Mouse (Mus musculus) forebrain, embryonic 16.5 days (tissue): ENCODE results near the gene Zswim8. TPM values are rescaled to one million over a fixed set of nuclear protein-coding genes. Genes with fewer than 3 reads are reported as not detected.
A peak's percentile ranks its signal among the peaks of the same experiment; 100 is the strongest.

Source experiments
- ATAC-seq: fragments of 200-750 bp; cut with Nextera tagmentation; 2 replicates; pipeline ENCODE4 v1.8.0; 2017; ENCODE audit warnings: mild to moderate bottlenecking, moderate library complexity
- H3K27ac ChIP-seq: fragments of 300-500 bp; sonication (generic); 2 replicates; pipeline ENCODE4 v1.5.1; 2014; ENCODE audit warnings: low read length, control low read depth
- H3K27me3 ChIP-seq: fragments of 300-500 bp; sonication (generic); replicated peaks from 2 replicates; pipeline ENCODE4 v1.6.1; 2014; ENCODE audit warnings: low read length; ENCODE audit not compliant: control insufficient read depth, insufficient read depth
- H3K36me3 ChIP-seq: fragments of 300-500 bp; sonication (generic); 2 replicates; pipeline ENCODE4 v1.6.1; 2014; ENCODE audit not compliant: control insufficient read depth, insufficient read depth
- H3K4me1 ChIP-seq: fragments of 300-500 bp; sonication (generic); replicated peaks from 2 replicates; pipeline ENCODE4 v1.6.1; 2014; ENCODE audit warnings: low read length; ENCODE audit not compliant: control insufficient read depth, insufficient read depth
- H3K4me2 ChIP-seq: fragments of 300-500 bp; sonication (generic); 2 replicates; pipeline ENCODE4 v1.6.1; 2014; ENCODE audit warnings: mild to moderate bottlenecking, low read length, control low read depth
- H3K4me3 ChIP-seq: fragments of 300-500 bp; sonication (generic); replicated peaks from 2 replicates; pipeline ENCODE4 v1.5.1; 2014; ENCODE audit warnings: mild to moderate bottlenecking, low read length, control low read depth
- H3K9ac ChIP-seq: fragments of 300-500 bp; sonication (generic); replicated peaks from 2 replicates; pipeline ENCODE4 v1.6.1; 2014; ENCODE audit warnings: low read depth, low read length, control low read depth
- H3K9me3 ChIP-seq: fragments of 300-500 bp; sonication (generic); 2 replicates; pipeline ENCODE4 v1.6.1; 2016; ENCODE audit warnings: low read length; ENCODE audit not compliant: control insufficient read depth
- WGBS: fragments of 180-500 bp; shearing (Covaris S2); extraction: QIAGEN DNeasy Blood & Tissue Kit; methylation state at CpG from one replicate; pipeline ENCODE4 v1.1.7; 2014; 5-methylcytosine and 5-hydroxymethylcytosine counted together
- polyA plus RNA-seq: library from polyadenylated mRNA; unstranded; fragments of >200 nt; fragmentation: Nextera tagmentation; extraction: Ambion mirVana; gene quantifications from 2 replicates; pipeline ENCODE4 v1.2.1, GENCODE M21; 2015

The Zswim8 gene
- polyA plus RNA-seq, 1 experiment from 2014 or later: 55.9 TPM

DNA sequence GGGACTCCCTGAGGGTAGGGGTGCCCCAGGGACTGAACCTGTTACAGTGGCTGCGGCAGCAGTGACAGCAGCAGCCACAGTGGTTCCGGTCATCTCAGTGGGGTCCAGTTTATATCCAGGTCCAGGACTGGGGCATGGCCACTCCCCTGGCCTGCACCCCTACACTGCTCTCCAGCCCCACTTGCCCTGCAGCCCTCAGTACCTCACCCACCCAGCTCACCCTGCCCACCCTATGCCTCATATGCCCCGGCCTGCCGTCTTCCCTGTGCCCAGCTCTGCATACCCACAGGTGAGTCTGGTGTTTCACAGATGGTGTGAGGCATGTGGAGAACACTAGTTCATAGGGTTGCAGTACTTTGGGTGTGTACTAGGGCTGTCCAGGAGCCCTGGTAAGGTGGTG is 14.0 kb downstream of the Zswim8 start:
- ATAC-seq: 0 out of 2 replicates have a peak, but pooled peaks have one; percentile 3
- Histone ChIP-seq H3K4me2 (no peak overlapping the region), H3K27ac (no peak overlapping the region), H3K4me1 (no peaks in the 10 kb centered on the region), H3K36me3 (peaks cover 47% of the 10 kb centered on the region), H3K4me3 (no peak overlapping the region), H3K27me3 (no peaks in the 10 kb centered on the region), H3K9me3 (no peaks in the 10 kb centered on the region), H3K9ac (no peak overlapping the region)
- 91% methylated on average over 4 of the region's 4 CpGs for WGBS

DNA sequence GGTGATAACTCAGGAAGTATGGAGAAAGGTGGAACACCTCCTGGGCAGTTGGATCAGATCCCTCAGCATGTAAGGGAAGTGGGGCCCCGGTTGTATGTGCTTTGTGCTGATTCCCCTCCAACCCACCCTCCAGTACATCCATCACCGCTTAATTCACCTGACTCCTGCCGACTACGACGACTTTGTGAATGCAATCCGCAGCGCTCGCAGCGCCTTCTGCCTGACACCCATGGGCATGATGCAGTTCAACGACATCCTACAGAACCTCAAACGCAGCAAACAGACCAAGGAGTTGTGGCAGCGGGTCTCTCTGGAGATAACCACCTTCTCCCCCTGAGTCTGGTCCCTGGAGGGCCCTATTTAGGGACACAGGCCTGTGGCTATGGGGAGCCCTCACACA is 15.7 kb downstream of the Zswim8 start:
- no peaks in the 10 kb centered on the region for H3K4me1 ChIP-seq
- 94% methylated on average over 12 of the region's 12 CpGs for WGBS
- no peak for ATAC-seq

DNA sequence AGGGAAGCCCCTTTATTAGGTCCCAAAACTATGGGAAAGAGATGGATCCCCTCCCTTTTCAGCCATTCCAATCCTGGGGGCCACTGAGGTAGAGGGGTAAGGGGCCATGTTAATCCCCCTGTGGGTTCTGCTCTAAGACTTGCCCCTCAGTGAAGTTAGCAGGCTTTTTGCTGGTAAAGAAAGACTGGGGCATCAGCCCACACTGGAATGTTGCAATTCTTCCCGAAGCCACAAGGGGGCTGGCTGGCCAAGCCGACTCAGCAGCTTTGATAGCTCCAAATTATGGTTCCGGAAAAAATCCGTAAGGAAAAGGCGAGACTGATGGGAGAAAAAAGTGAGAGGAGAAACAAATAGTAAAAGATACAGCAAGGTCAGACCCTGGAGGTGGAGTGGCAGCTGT is 16.7 kb downstream of the Zswim8 start:
- H3K27ac ChIP-seq: no peak overlapping the region
- no peaks in the 10 kb centered on the region for H3K4me1 ChIP-seq
- H3K4me3 ChIP-seq: no peak overlapping the region
- peak; percentile 42 for ATAC-seq
- no peaks in the 10 kb centered on the region for H3K27me3 ChIP-seq
- no peak overlapping the region for H3K4me2 ChIP-seq
- H3K9ac ChIP-seq: no peak overlapping the region
- WGBS: 24% methylated on average over 5 of the region's 5 CpGs
- H3K36me3 ChIP-seq: peaks cover 37% of the 10 kb centered on the region
- no peaks in the 10 kb centered on the region for H3K9me3 ChIP-seq

More for the DNA sequence above, 15.7 kb downstream of the Zswim8 start:
- H3K4me3 ChIP-seq: no peak overlapping the region
- H3K36me3 ChIP-seq: peaks cover 39% of the 10 kb centered on the region
- H3K4me2 ChIP-seq: no peak overlapping the region
- no peaks in the 10 kb centered on the region for H3K27me3 ChIP-seq
- no peak overlapping the region for H3K9ac ChIP-seq
- no peaks in the 10 kb centered on the region for H3K9me3 ChIP-seq
- no peak overlapping the region for H3K27ac ChIP-seq

DNA sequence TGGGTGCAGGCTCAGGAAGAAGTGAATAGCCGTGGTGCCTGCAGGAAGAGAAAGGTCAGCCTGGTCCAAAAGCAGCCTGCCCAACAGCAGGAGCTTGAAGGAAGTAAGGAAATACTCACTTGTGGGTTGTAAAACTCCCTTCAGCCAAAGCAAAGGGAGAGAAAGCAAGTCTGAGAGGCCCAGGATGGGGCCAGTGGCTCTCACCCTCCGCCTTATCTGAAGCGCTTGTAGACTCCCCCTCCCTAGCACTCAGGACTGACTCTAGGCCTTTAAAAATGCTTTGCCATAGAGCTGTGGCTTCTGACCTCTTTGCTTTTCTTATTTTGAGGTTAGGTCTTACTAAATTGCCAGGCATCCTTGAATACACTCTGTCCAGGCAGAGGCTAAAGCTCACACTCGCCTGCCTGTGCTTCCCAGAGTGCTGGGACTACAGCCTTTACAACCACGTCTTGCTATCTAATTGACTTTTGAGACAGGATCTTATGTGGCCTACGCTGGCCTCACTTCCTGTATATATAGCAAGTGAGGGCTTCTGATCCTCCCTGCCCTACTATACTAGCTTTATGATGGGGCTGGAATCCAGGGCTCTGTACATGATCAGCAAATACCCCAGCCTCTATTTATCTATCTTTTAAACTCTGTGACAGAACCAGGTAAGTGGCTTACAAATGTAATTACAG is 18.4 kb downstream of the Zswim8 start:
- H3K27me3 ChIP-seq: no peaks in the 10 kb centered on the region
- no peak overlapping the region for H3K27ac ChIP-seq
- H3K36me3 ChIP-seq: peaks cover 36% of the 10 kb centered on the region
- no peak for ATAC-seq
- no peak overlapping the region for H3K9ac ChIP-seq
- H3K9me3 ChIP-seq: no peaks in the 10 kb centered on the region
- no peak overlapping the region for H3K4me2 ChIP-seq
- WGBS: 84% methylated on average over 6 of the region's 6 CpGs
- H3K4me3 ChIP-seq: no peak overlapping the region
- no peaks in the 10 kb centered on the region for H3K4me1 ChIP-seq

DNA sequence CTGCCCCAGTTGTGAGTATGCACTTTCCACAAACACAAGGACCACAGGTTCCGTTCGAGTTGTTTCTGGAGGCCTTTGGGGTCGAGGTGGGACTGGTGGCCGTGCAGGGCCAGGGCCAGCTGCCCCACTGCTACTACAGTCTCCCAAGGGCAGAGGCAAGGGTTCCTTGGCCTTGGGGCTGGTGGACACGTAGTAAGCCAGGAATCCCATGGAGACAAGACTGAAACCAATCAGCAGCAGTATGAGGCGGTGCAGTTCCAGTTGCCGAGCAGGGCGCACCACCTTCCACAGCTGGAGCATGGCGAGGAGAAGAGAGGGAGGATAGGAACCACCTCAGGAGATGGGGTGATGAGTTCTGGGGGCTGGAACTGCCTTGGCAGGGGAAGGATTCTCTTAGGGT is 22.5 kb downstream of the Zswim8 start:
- Histone ChIP-seq H3K36me3 (peaks cover 21% of the 10 kb centered on the region), H3K4me1 (peaks cover 9% of the 10 kb centered on the region), H3K4me3 (no peak overlapping the region), H3K9me3 (no peaks in the 10 kb centered on the region), H3K4me2 (no peak overlapping the region), H3K9ac (no peak overlapping the region), H3K27ac (no peak overlapping the region), H3K27me3 (no peaks in the 10 kb centered on the region)
- ATAC-seq: no peak
- 94% methylated on average over 9 of the region's 9 CpGs for WGBS

DNA sequence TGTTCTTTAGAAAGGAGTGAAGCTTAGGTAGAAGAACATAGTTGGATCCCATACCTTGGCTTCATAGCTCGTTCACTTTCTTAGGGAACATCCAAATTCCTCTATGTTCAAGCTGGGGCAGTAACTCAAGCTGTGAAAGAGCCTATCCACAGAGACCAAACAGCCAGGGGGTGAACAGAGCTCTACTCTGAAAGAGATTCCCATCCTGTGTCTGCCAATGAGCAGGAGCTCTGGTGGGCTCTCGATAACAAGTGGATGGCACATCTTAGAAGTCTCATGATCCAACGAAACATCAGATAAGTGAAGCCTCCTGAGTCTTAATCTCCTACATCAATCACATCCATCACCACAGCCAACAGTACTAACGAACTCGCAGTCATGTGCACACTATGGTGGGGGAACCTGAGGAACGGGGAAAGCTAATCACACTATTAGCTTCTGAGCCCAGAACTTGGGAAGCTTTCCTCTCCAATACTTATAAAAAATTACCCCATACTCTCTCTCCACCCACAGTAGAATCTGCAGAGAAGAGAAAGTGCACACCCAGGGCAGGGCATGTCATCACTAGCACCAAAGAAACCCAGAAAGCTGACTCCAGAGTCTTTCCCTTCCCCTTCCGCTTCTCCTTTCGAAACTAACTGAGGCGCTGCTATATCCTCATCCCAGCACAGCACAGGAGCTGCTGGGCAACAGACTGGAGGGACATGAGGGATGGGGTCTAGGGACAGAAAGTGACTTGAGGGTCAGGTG is 23.7 kb downstream of the Zswim8 start:
- no peak overlapping the region for H3K4me2 ChIP-seq
- WGBS: 91% methylated on average over 9 of the region's 9 CpGs
- peaks cover 9% of the 10 kb centered on the region for H3K4me1 ChIP-seq
- H3K9me3 ChIP-seq: no peaks in the 10 kb centered on the region
- H3K36me3 ChIP-seq: peaks cover 19% of the 10 kb centered on the region
- no peak overlapping the region for H3K4me3 ChIP-seq
- H3K9ac ChIP-seq: no peak overlapping the region
- ATAC-seq: no peak
- H3K27ac ChIP-seq: no peak overlapping the region
- no peaks in the 10 kb centered on the region for H3K27me3 ChIP-seq

DNA sequence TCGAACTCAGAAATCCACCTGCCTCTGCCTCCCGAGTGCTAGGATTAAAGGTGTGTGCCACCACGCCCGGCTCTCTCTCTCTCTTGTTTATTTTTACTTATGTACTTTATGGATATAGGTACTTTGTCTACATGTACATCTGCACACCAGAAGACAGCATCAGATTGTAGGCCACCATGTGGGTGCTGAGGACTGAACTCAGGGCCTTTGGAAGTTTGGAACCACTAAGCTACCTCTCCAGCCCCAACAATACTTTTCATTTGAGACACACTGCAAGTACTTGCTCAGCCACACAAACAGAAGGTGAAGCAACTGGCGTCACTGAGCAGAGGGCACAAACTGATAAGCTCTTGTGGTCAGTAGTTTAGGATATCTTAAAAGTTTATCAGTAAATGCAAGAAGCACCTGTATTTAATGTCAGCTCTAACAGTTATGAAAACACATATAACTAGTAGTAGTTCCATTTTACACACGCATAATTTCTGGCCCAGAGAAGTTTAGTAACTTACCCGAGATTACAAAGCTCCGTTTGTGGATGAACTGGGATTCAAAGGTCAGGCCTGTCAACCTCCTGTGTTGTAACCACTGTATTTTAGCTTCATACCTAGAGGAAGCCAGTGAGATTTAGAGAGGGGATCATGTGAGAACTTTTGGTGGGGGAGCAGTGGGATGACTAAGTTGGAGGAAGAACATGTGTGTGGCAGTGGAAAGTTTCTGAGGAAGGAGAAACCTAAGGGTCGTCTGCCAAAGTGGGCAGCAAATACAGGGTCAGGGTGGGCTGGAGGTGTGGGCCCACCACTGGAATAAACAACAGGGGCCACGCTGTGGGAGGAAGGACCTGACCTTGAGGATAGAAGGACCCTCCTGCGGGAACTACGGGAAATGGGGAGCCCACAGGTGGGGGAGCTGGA is 25.9 kb downstream of the Zswim8 start:
- Histone ChIP-seq H3K4me1 (peaks cover 9% of the 10 kb centered on the region), H3K9me3 (no peaks in the 10 kb centered on the region), H3K9ac (peak overlapping the region; percentile 71), H3K4me3 (peak overlapping the region; percentile 58), H3K4me2 (peak overlapping the region; percentile 72), H3K27me3 (no peaks in the 10 kb centered on the region), H3K36me3 (peaks cover 15% of the 10 kb centered on the region), H3K27ac (no peak overlapping the region)
- ATAC-seq: no peak
- 51% methylated on average over 12 of the region's 12 CpGs for WGBS

DNA sequence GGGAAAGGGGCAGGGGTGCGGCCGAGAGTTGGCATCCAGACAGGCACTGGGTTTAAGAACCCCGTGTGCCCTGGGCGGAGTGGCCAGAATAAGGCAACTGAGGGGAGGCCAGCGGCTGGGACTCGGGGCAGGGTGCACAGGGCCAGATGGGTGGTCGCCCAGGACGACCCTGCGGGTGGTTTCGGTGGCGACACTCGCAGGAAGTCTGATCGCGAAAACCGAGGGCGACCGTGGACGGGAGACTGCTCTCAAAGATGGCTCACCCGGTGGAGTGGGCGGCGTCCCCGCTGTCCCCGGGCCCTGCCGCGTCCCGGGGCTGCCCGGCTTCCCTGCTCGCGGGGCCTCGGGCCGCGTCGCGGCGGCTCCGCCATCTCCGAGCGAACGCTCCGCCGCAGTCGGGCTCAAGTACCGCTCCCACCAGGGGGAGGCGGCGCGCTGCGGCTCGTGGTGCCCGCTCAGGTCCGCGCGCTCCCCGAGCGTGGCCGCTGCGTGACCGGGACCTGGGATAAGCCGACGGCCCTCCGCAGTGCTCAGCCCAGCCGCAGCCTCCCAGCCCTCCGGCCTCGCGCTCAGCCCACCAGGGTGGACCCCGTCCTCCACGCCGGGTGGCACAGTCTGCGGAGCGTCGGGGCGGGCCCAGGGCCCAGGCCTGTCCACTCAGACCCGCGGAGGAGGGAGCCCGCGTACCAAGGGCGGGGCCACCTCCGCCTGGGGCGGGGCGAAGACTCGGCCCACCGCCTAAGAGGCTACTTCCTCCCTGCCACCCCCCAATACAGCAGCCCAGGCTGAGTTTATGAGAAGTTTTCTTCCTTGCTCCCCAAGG is 26.8 kb downstream of the Zswim8 start, which contains the start of gene Ndst2:
Gene Ndst2, minus strand, starts transcription at position 611 of the 823 bp plus-strand sequence.
- ATAC-seq: peak; percentile 98
- WGBS: under 1% methylated on average over 81 of the region's 81 CpGs
- peak within 1 kb of the TSS; percentile 71 for H3K9ac ChIP-seq
- peaks cover 9% of the 10 kb centered on the region for H3K4me1 ChIP-seq
- peak within 1 kb of the TSS; percentile 72 for H3K4me2 ChIP-seq
- no peaks in the 10 kb centered on the region for H3K9me3 ChIP-seq
- peak within 1 kb of the TSS; percentile 58 for H3K4me3 ChIP-seq
- no peaks in the 10 kb centered on the region for H3K27me3 ChIP-seq
- peak within 1 kb of the TSS; percentile 71 for H3K27ac ChIP-seq
- peaks cover 10% of the 10 kb centered on the region for H3K36me3 ChIP-seq
